Comparison of ENCODE assay signal across 8 mouse cellular contexts in the genomic region with DNA sequence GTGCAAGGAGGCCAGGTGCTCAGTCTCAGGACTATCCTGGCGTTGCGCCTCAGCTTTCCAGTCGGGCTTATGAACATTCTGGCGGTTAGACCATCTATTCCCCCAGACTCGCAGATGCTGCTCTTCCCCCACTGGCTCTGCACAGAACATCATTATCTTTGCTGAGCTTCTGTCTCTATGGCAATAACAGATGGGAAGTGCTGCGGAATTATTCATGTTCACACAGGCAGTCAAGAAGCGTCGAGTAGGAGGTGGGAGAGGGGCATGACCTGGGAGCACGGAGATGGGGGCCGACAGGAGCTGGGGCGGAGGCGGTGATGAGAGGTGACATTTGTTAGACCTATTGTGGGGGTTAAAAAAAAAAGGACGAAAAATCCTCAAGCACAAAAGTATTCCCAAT. TPM values are rescaled to one million over a fixed set of nuclear protein-coding genes. Genes with fewer than 3 reads are reported as not detected.
DNase-seq lines count a peak whose midpoint lies in the region; ATAC-seq lines count a peak whose summit lies in the region.

No protein-coding gene starts in this region.

- H3K27me3 ChIP-seq in liver, embryonic 12.5 days (replicated peaks): no peaks in the 10 kb centered on the region; the same call in 1 of the 2 replicates

- peaks cover 46% of the 10 kb centered on the region for H3K4me1 ChIP-seq in liver, embryonic 12.5 days

- H3K4me3 ChIP-seq in liver, embryonic 12.5 days: peak overlapping the region; percentile 88

- no peak for ATAC-seq in liver, embryonic 12.5 days

- peak overlapping the region; percentile 97; the same call in 1 of the 2 replicates for H3K27ac ChIP-seq in liver, embryonic 12.5 days

- peak overlapping the region; percentile 99 for H3K4me2 ChIP-seq in liver, embryonic 12.5 days

- H3K36me3 ChIP-seq in liver, embryonic 12.5 days: peaks cover 3% of the 10 kb centered on the region; the same call in 1 of the 2 replicates

- 3% methylated on average over 13 of the region's 13 CpGs for WGBS in liver, embryonic 12.5 days (ENCODE audit: insufficient replicate concordance)

- H3K9me3 ChIP-seq in liver, embryonic 12.5 days (replicated peaks): no peaks in the 10 kb centered on the region

- DNase-seq in kidney, adult 8-10 months: peak; percentile 8 to 28
- DNase-seq in kidney, adult 11 months: no peak
- DNase-seq in cerebellum, adult 9-11 months: peak; percentile 65
- peak; percentile 29 to 60 for DNase-seq in frontal cortex, postnatal 25 days (ENCODE audit: low spot score in 2 of 2)
- peak; percentile 22 for DNase-seq in kidney, postnatal 14 days
- DNase-seq in retina, postnatal 1 day: peak; percentile 94
- no peak for DNase-seq in gastrocnemius, adult 8-10 months (ENCODE audit: low spot score in 2 of 2)

- peak overlapping the region; percentile 98 for H3K9ac ChIP-seq in liver, embryonic 12.5 days

RNA-seq across cellular contexts. Expression of gene Skil, which starts 1.7 kb away (rescaled TPM):
- polyA plus RNA-seq in liver, embryonic 12.5 days (2016; fragmentation: Nextera tagmentation; extraction: Ambion mirVana): 7.6 and 8.5 TPM in 2 replicates
- 10 to 100 TPM in 1 of 4 experiments, 1 to 10 TPM in 3; 8.6 to 12.2 (median 8.9) TPM for total RNA-seq in gastrocnemius, adult 8-10 months (2022)

RNA-seq across cellular contexts. Expression of gene Cldn11, which starts 56.5 kb away (rescaled TPM):
- polyA plus RNA-seq in liver, embryonic 12.5 days (2016; fragmentation: Nextera tagmentation; extraction: Ambion mirVana): 0.18 and 0.23 TPM in 2 replicates
- under 1 TPM in 2 of 4 experiments, not detected in 2; 0.34 to 0.54 TPM for total RNA-seq in gastrocnemius, adult 8-10 months (2022)

Comparison
In these comparisons a context has a peak if more than half of its experiments do, and no peak if none do; other contexts are left out.
1. DNase-seq: peak in kidney, adult 8-10 months (2 of 2), cerebellum, adult 9-11 months (single experiment), frontal cortex, postnatal 25 days (2 of 2), kidney, postnatal 14 days (single experiment) and retina, postnatal 1 day (single experiment); none in kidney, adult 11 months (single experiment) and gastrocnemius, adult 8-10 months (0 of 2).